8 mouse cellular contexts compared by ENCODE assay signal in the genomic region with DNA sequence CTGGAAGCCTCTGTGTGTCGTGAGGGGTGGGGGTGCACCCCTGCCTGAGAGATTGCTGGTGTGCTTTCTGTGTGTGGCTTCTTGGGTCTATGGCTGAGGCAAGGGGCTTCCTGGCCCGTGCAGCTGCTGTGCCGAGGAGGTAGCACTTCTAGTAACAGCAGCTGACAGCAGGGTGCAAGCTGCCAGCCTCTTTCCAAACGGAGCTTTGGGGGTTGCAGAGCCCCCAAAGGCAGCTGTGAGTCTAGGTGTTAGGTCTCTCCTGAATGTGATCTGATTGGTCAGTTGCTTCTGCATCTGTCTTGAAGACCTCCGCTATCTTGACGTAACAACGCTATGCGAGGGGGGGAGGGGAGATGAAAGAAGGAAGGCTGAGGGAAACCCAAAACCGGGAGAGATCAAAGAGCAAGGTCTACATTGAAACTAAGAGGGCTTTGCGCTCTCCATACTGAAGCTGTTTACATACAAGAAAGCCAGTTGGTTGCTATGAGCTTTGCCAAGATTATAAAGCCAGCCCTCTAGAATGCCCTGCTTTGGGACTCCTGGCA. TPM values are rescaled to one million over a fixed set of nuclear protein-coding genes. Genes with fewer than 3 reads are reported as not detected.
DNase-seq lines count a peak whose midpoint lies in the region; ATAC-seq lines count a peak whose summit lies in the region.

No protein-coding gene starts in this region.

- H3K4me2 ChIP-seq in hindbrain, embryonic 11.5 days (replicated peaks; ENCODE audit: low read depth, low read length) = no peak overlapping the region

- no peak overlapping the region for H3K4me3 ChIP-seq in hindbrain, embryonic 11.5 days (ENCODE audit: low read depth, low read length)
- peak overlapping the region; percentile 31; the same call in 1 of the 2 replicates for H3K4me3 ChIP-seq in midbrain, embryonic 10.5 days

- H3K9me3 ChIP-seq in hindbrain, embryonic 11.5 days (ENCODE audit: control insufficient read depth, low read length) = no peaks in the 10 kb centered on the region
- H3K9me3 ChIP-seq in midbrain, embryonic 10.5 days (replicated peaks) = no peaks in the 10 kb centered on the region

- DNase-seq in frontal cortex, postnatal 10 days (ENCODE audit: low spot score in 2 of 2) = no peak
- DNase-seq in ES-CJ7 (ENCODE audit: low read depth, low spot score) = peak; percentile 77
- peak; percentile 38 for DNase-seq in hindbrain, embryonic 11.5 days (ENCODE audit: low spot score)
- peak; percentile 34 for DNase-seq in midbrain, embryonic 10.5 days (ENCODE audit: low spot score)
- no peak for DNase-seq in left cerebral cortex, postnatal 4 days
- no peak for DNase-seq in cerebellum, adult 11 months
- no peak for DNase-seq in frontal cortex, postnatal 25 days (ENCODE audit: low spot score in 2 of 2)

- 0 out of 2 replicates have a peak, but pooled peaks cover 2% of the 10 kb centered on the region for H3K27me3 ChIP-seq in hindbrain, embryonic 11.5 days (ENCODE audit: control insufficient read depth, insufficient read depth, low read length)
- peaks cover 74% of the 10 kb centered on the region for H3K27me3 ChIP-seq in midbrain, embryonic 10.5 days (ENCODE audit: low read depth, poor library complexity, severe bottlenecking)

- H3K4me1 ChIP-seq in hindbrain, embryonic 11.5 days (replicated peaks; ENCODE audit: control insufficient read depth, insufficient read depth, low read length) = 0 out of 2 replicates have a peak, but pooled peaks cover 2% of the 10 kb centered on the region
- H3K4me1 ChIP-seq in midbrain, embryonic 10.5 days = peaks cover 38% of the 10 kb centered on the region

- no peak overlapping the region for H3K9ac ChIP-seq in hindbrain, embryonic 11.5 days (ENCODE audit: low read depth, low read length)

- 6% methylated on average over 10 of the region's 10 CpGs for WGBS in hindbrain, embryonic 11.5 days
- 7% methylated on average over 10 of the region's 10 CpGs for WGBS in midbrain, embryonic 10.5 days

- intact Hi-C loops in left cerebral cortex, postnatal 4 days (cut with DNase I) = no loop called here

- ATAC-seq in frontal cortex, adult (ENCODE audit: low TSS enrichment) = 0 out of 2 replicates have a peak, but pooled peaks have one; percentile 2
- no peak for ATAC-seq in hindbrain, embryonic 11.5 days (ENCODE audit: low FRiP score)

- H3K27ac ChIP-seq in hindbrain, embryonic 11.5 days (ENCODE audit: low read depth, low read length) = no peak overlapping the region
- H3K27ac ChIP-seq in midbrain, embryonic 10.5 days (replicated peaks) = no peak overlapping the region; the same call in 1 of the 2 replicates

- H3K36me3 ChIP-seq in hindbrain, embryonic 11.5 days (ENCODE audit: control insufficient read depth, insufficient read depth, low read length) = no peaks in the 10 kb centered on the region
- peaks cover 24% of the 10 kb centered on the region for H3K36me3 ChIP-seq in midbrain, embryonic 10.5 days

RNA-seq across cellular contexts. Expression of a gene that starts 6.1 kb away (rescaled TPM):
- polyA plus RNA-seq in hindbrain, embryonic 11.5 days (2014; fragmentation: Nextera tagmentation; extraction: Ambion mirVana) = 25.2 and 25.9 TPM in 2 replicates
- polyA plus RNA-seq in midbrain, embryonic 10.5 days (2016; fragmentation: Nextera tagmentation; extraction: Ambion mirVana) = 21.7 and 24.5 TPM in 2 replicates
- total RNA-seq in left cerebral cortex, postnatal 4 days (2021) = 10 to 100 TPM; 11.2 to 12.0 TPM

RNA-seq across cellular contexts. Expression of a gene that starts 25.3 kb away (rescaled TPM):
- 0.06 and 0.19 TPM in 2 replicates for polyA plus RNA-seq in hindbrain, embryonic 11.5 days (2014; fragmentation: Nextera tagmentation; extraction: Ambion mirVana)
- 0.12 and 0.15 TPM in 2 replicates for polyA plus RNA-seq in midbrain, embryonic 10.5 days (2016; fragmentation: Nextera tagmentation; extraction: Ambion mirVana)
- total RNA-seq in left cerebral cortex, postnatal 4 days (2021) = not detected

RNA-seq across cellular contexts. Expression of a gene that starts 34.8 kb away (rescaled TPM):
- polyA plus RNA-seq in hindbrain, embryonic 11.5 days (2014; fragmentation: Nextera tagmentation; extraction: Ambion mirVana) = 0.45 and 0.96 TPM in 2 replicates
- polyA plus RNA-seq in midbrain, embryonic 10.5 days (2016; fragmentation: Nextera tagmentation; extraction: Ambion mirVana) = 0.25 and 0.48 TPM in 2 replicates
- total RNA-seq in left cerebral cortex, postnatal 4 days (2021) = 1 to 10 TPM; 1.5 to 2.1 TPM

RNA-seq across cellular contexts. Expression of a gene that starts 41.6 kb away (rescaled TPM):
- 17.9 and 19.0 TPM in 2 replicates for polyA plus RNA-seq in hindbrain, embryonic 11.5 days (2014; fragmentation: Nextera tagmentation; extraction: Ambion mirVana)
- polyA plus RNA-seq in midbrain, embryonic 10.5 days (2016; fragmentation: Nextera tagmentation; extraction: Ambion mirVana) = 21.2 and 23.5 TPM in 2 replicates
- 10 to 100 TPM in 1 of 2 experiments, 1 to 10 TPM in 1; 9.6 to 10.7 TPM for total RNA-seq in left cerebral cortex, postnatal 4 days (2021)

Comparison
In these comparisons a context has a peak if more than half of its experiments do, and no peak if none do; other contexts are left out.
1. DNase-seq: peak in ES-CJ7 (single experiment), hindbrain, embryonic 11.5 days (single experiment) and midbrain, embryonic 10.5 days (single experiment); none in frontal cortex, postnatal 10 days (0 of 2), left cerebral cortex, postnatal 4 days (single experiment), cerebellum, adult 11 months (single experiment) and frontal cortex, postnatal 25 days (0 of 2).